Mouse (Mus musculus): ENCODE results near the gene Helz. TPM values are rescaled to one million over a fixed set of nuclear protein-coding genes. Genes with fewer than 3 reads are reported as not detected.
"Not testable (repeated sequence)": the region's sequence is repeated elsewhere in the genome, so short reads cannot be mapped to it uniquely, and the experiment has no call there.

The Helz gene
- polyA plus RNA-seq, 1 experiment from 2014 or later: 5.6 TPM

DNA sequence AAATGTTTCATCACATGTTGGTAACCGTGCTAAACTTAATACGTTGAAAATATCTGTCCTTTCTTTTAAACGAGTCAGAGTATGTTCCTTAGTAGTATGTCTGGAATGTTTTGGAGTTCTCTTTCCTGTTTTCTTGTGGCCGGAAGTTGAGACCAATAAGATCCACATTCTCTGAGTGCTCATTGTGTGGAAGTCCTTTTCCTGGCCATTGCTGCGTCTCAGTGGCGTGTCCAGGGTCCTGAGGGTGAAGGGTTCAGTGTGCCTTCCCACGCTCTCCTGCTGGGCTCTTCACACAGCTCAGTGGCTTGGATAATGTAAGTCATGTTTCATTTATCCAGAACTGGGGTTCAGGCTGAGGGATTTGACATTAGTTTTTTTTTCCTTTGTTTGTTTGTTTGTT lies 30.5 kb downstream of the Helz start:
- H3K4me3 ChIP-seq (replicated peaks): no peak overlapping the region
- no peak for ATAC-seq (ENCODE audit: insufficient read depth)
- H3K27me3 ChIP-seq: no peaks in the 10 kb centered on the region
- no peak overlapping the region for H3K27ac ChIP-seq (replicated peaks)
- H3K4me1 ChIP-seq (replicated peaks): peaks cover 12% of the 10 kb centered on the region
- H3K9ac ChIP-seq: no peak overlapping the region
- 74% methylated on average over 7 of the region's 7 CpGs for WGBS (ENCODE audit: insufficient replicate concordance)
- no peak overlapping the region for H3K4me2 ChIP-seq
- H3K9me3 ChIP-seq (replicated peaks): no peaks in the 10 kb centered on the region
- peaks cover 61% of the 10 kb centered on the region for H3K36me3 ChIP-seq (replicated peaks)

DNA sequence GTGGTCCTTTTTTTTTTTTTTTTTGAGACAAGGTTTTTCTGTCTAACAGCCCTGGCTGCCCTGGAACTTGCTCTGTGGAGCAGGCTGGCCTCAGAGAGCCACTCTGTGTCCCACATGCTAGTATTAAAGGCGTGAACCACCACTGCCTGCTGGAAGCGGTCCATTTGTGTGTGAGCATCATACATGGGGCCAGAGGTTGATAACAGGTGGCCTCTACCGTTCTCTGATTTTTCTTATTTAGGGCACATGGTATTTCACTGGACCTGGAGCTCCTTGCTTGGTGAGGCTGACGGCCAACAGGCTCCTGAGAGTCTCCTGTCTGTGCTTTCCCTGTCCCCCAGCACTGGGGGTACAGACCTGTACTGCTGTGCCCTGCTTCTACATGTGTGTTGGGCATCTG lies 33.1 kb downstream of the Helz start:
- Histone ChIP-seq H3K9ac (no peak overlapping the region), H3K4me3 (replicated peaks) (no peak overlapping the region), H3K4me1 (replicated peaks) (no peaks in the 10 kb centered on the region), H3K4me2 (no peak overlapping the region), H3K9me3 (replicated peaks) (no peaks in the 10 kb centered on the region), H3K36me3 (replicated peaks) (peaks cover 48% of the 10 kb centered on the region), H3K27ac (replicated peaks) (no peak overlapping the region), H3K27me3 (no peaks in the 10 kb centered on the region)
- no peak for ATAC-seq (ENCODE audit: insufficient read depth)
- 72% methylated on average over 4 of the region's 4 CpGs for WGBS (ENCODE audit: insufficient replicate concordance)

GRCm38 (mm10) chr11:107584660-107585451 lies 37.1 kb downstream of the Helz start:
- Histone ChIP-seq H3K4me1 (replicated peaks) (no peaks in the 10 kb centered on the region), H3K9me3 (replicated peaks) (no peaks in the 10 kb centered on the region), H3K9ac (no peak overlapping the region), H3K4me3 (replicated peaks) (no peak overlapping the region), H3K4me2 (no peak overlapping the region), H3K36me3 (replicated peaks) (peaks cover 23% of the 10 kb centered on the region), H3K27me3 (no peaks in the 10 kb centered on the region), H3K27ac (replicated peaks) (no peak overlapping the region)
- no peak for ATAC-seq (ENCODE audit: insufficient read depth)
- 70% methylated on average over 12 of the region's 12 CpGs for WGBS (ENCODE audit: insufficient replicate concordance)

GRCm38 (mm10) chr11:107586129-107586528 lies 38.4 kb downstream of the Helz start:
- not testable (repeated sequence) for H3K27ac ChIP-seq (replicated peaks); ATAC-seq (ENCODE audit: insufficient read depth); H3K9ac ChIP-seq; H3K27me3 ChIP-seq; H3K4me3 ChIP-seq (replicated peaks); H3K4me2 ChIP-seq; H3K4me1 ChIP-seq (replicated peaks); H3K9me3 ChIP-seq (replicated peaks)
- 53% methylated on average over 5 of the region's 5 CpGs for WGBS (ENCODE audit: insufficient replicate concordance)
- H3K36me3 ChIP-seq (replicated peaks): peaks cover 13% of the 10 kb centered on the region; the same call in 1 of the 2 replicates

DNA sequence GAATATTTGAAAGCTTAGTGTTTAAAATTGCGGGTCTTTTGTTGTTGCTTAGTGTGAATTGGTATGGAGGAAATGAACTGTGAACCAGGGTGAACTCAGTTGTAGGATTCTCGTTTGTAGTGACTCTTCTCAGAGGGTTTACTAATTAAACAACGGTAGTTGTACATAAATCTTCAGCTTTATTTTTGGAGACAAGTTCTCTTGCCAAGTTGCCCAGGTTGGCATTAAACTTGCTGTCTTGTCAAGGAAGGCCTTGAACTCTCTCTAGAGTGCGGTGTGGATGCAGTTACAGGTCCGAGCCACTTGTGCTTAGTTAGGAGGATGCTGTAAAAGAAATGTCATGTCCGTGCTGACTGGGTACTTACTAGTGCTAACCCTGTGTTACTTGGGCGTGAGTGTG lies 39.4 kb downstream of the Helz start:
- Histone ChIP-seq H3K27ac (replicated peaks) (no peak overlapping the region), H3K9ac (no peak overlapping the region), H3K27me3 (no peaks in the 10 kb centered on the region), H3K4me2 (no peak overlapping the region), H3K9me3 (replicated peaks) (no peaks in the 10 kb centered on the region), H3K36me3 (replicated peaks) (peaks cover 15% of the 10 kb centered on the region; the same call in 1 of the 2 replicates), H3K4me1 (replicated peaks) (no peaks in the 10 kb centered on the region), H3K4me3 (replicated peaks) (no peak overlapping the region)
- no peak for ATAC-seq (ENCODE audit: insufficient read depth)
- 83% methylated on average over 7 of the region's 7 CpGs for WGBS (ENCODE audit: insufficient replicate concordance)

GRCm38 (mm10) chr11:107592575-107592974 lies 44.8 kb downstream of the Helz start:
- Histone ChIP-seq H3K9ac (no peak overlapping the region), H3K4me2 (no peak overlapping the region), H3K4me3 (replicated peaks) (no peak overlapping the region), H3K4me1 (replicated peaks) (no peaks in the 10 kb centered on the region), H3K27ac (replicated peaks) (no peak overlapping the region), H3K36me3 (replicated peaks) (peaks cover 31% of the 10 kb centered on the region), H3K27me3 (no peaks in the 10 kb centered on the region), H3K9me3 (replicated peaks) (no peaks in the 10 kb centered on the region)
- 86% methylated on average over 5 of the region's 5 CpGs for WGBS (ENCODE audit: insufficient replicate concordance)
- no peak for ATAC-seq (ENCODE audit: insufficient read depth)

DNA sequence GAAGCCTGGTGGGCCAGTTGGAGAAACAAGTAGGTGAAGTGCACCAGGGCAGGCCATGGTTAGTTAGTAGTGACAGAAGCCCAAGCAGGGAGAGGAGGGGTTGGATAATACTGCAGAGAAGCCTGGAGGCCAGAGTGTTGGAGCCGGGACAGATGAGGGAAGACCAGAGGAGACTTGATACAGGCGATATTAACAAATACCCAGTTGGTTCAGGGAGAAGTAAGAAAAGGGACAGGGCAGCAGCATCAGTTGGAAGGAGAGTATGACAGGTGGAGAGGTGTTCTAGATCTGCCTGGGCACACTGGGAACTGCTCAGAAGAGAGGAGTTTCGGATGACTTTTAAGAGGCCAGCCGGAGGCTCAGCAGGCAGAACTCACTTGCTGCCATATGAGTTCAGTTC lies 49.7 kb downstream of the Helz start:
- H3K4me1 ChIP-seq (replicated peaks): no peaks in the 10 kb centered on the region
- no peaks in the 10 kb centered on the region for H3K27me3 ChIP-seq
- no peak overlapping the region for H3K4me3 ChIP-seq (replicated peaks)
- H3K27ac ChIP-seq (replicated peaks): no peak overlapping the region
- peaks cover 55% of the 10 kb centered on the region for H3K36me3 ChIP-seq (replicated peaks)
- 78% methylated on average over 4 of the region's 4 CpGs for WGBS (ENCODE audit: insufficient replicate concordance)
- ATAC-seq (ENCODE audit: insufficient read depth): no peak
- H3K9me3 ChIP-seq (replicated peaks): no peaks in the 10 kb centered on the region
- no peak overlapping the region for H3K9ac ChIP-seq
- no peak overlapping the region for H3K4me2 ChIP-seq

GRCm38 (mm10) chr11:107605694-107606093 lies 58.0 kb downstream of the Helz start:
- Histone ChIP-seq H3K36me3 (replicated peaks) (peaks cover 55% of the 10 kb centered on the region), H3K4me1 (replicated peaks) (peaks cover 3% of the 10 kb centered on the region; the same call in 1 of the 2 replicates), H3K27me3 (no peaks in the 10 kb centered on the region), H3K4me3 (replicated peaks) (no peak overlapping the region), H3K9ac (no peak overlapping the region), H3K27ac (replicated peaks) (no peak overlapping the region), H3K9me3 (replicated peaks) (no peaks in the 10 kb centered on the region), H3K4me2 (no peak overlapping the region)
- peak; percentile 49; the same call in 1 of the 2 replicates for ATAC-seq (ENCODE audit: insufficient read depth)
- 84% methylated on average over 7 of the region's 7 CpGs for WGBS (ENCODE audit: insufficient replicate concordance)

GRCm38 (mm10) chr11:107613906-107614305 lies 66.2 kb downstream of the Helz start:
- H3K4me2 ChIP-seq: no peak overlapping the region
- WGBS (ENCODE audit: insufficient replicate concordance): 72% methylated on average over 5 of the region's 5 CpGs
- H3K9ac ChIP-seq: no peak overlapping the region
- H3K4me1 ChIP-seq (replicated peaks): no peaks in the 10 kb centered on the region
- peaks cover 37% of the 10 kb centered on the region; the same call in 1 of the 2 replicates for H3K36me3 ChIP-seq (replicated peaks)
- H3K27ac ChIP-seq (replicated peaks): no peak overlapping the region
- no peaks in the 10 kb centered on the region for H3K9me3 ChIP-seq (replicated peaks)
- H3K4me3 ChIP-seq (replicated peaks): no peak overlapping the region
- ATAC-seq (ENCODE audit: insufficient read depth): no peak
- H3K27me3 ChIP-seq: no peaks in the 10 kb centered on the region

DNA sequence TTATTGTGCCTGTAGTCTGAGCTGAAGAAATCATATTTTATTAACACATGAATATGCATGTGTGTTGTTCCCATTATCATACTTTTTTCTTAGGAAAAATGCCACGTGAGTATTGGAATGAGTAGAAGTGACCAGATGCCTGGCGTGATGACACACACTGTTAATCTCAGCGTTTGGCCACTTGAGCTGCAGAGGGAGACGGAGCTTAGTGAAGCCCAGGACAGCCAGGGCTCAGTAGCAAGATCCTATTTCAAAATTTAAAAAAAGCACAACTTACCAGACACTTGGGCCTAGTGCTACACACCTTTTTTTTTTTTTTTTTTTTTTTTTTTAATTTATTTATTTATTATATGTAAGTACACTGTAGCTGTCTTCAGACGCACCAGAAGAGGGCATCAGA lies 68.0 kb downstream of the Helz start:
- 71% methylated on average over 4 of the region's 5 CpGs for WGBS (ENCODE audit: insufficient replicate concordance)
- H3K4me2 ChIP-seq: no peak overlapping the region
- ATAC-seq (ENCODE audit: insufficient read depth): no peak
- H3K4me1 ChIP-seq (replicated peaks): no peaks in the 10 kb centered on the region
- H3K4me3 ChIP-seq (replicated peaks): no peak overlapping the region
- H3K27ac ChIP-seq (replicated peaks): no peak overlapping the region
- H3K9ac ChIP-seq: no peak overlapping the region
- no peaks in the 10 kb centered on the region for H3K27me3 ChIP-seq
- peaks cover 52% of the 10 kb centered on the region for H3K36me3 ChIP-seq (replicated peaks)
- no peaks in the 10 kb centered on the region for H3K9me3 ChIP-seq (replicated peaks)

DNA sequence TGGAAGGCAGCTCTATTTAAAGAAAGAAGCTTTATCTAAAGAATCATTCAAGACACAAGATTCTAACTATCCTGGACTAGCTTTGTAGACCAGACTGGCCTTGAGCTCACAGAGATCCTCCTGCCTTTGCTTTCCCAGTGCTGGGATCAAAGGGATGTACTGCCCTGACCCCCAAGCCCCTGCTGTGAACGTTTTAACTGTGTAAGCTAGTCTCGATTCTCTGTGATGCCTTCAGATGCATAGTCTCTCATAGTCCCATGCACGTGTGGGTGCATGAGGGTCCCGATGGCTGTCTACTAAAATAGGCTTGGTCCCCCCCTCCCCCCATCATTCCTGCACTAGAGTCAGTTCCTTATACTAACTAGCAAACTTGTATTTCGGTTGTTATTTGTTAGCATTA lies 70.2 kb downstream of the Helz start:
- ATAC-seq (ENCODE audit: insufficient read depth): no peak
- Histone ChIP-seq H3K36me3 (replicated peaks) (peaks cover 48% of the 10 kb centered on the region), H3K27ac (replicated peaks) (no peak overlapping the region), H3K9ac (no peak overlapping the region), H3K4me2 (no peak overlapping the region), H3K27me3 (no peaks in the 10 kb centered on the region), H3K4me3 (replicated peaks) (no peak overlapping the region), H3K9me3 (replicated peaks) (no peaks in the 10 kb centered on the region), H3K4me1 (replicated peaks) (no peaks in the 10 kb centered on the region)
- WGBS (ENCODE audit: insufficient replicate concordance): 79% methylated on average over 5 of the region's 5 CpGs

DNA sequence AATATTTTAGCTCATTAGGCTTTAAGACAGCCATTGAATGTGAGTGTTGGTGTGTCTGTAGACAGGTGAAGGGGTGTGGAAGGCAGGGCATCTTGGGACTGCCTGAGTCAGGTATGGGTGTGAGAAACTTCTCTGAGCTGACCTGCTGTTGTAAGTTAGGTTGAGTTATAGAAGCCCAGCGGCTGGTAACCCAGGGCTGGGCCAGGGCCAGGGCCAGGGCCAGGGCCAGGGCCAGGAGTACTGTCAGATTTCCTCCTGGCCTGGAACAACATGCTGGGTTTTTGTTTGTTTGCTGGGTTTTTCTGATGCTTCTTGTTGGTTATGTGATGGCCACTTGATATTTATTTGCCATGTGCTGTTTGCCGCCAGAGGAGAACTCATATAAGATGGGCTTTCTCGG lies 76.9 kb downstream of the Helz start:
- no peak overlapping the region for H3K4me2 ChIP-seq
- H3K27me3 ChIP-seq: no peaks in the 10 kb centered on the region
- H3K36me3 ChIP-seq (replicated peaks): peaks cover 34% of the 10 kb centered on the region
- WGBS (ENCODE audit: insufficient replicate concordance): 76% methylated on average over 3 of the region's 3 CpGs
- no peak overlapping the region for H3K4me3 ChIP-seq (replicated peaks)
- no peak overlapping the region for H3K27ac ChIP-seq (replicated peaks)
- no peaks in the 10 kb centered on the region for H3K4me1 ChIP-seq (replicated peaks)
- H3K9ac ChIP-seq: no peak overlapping the region
- H3K9me3 ChIP-seq (replicated peaks): no peaks in the 10 kb centered on the region
- ATAC-seq (ENCODE audit: insufficient read depth): no peak
